Mouse (Mus musculus) spleen, postnatal 36 days (tissue): ENCODE measurements around the gene Slc25a40.

Source experiments
- DNase-seq, 2 experiments: peaks; one replicate each; pipeline ENCODE4 v3.0.0; 2022; ENCODE audit warnings: low spot score in 2 of 2, mixed read lengths in 1 of 2

Gene Slc25a40

DNA sequence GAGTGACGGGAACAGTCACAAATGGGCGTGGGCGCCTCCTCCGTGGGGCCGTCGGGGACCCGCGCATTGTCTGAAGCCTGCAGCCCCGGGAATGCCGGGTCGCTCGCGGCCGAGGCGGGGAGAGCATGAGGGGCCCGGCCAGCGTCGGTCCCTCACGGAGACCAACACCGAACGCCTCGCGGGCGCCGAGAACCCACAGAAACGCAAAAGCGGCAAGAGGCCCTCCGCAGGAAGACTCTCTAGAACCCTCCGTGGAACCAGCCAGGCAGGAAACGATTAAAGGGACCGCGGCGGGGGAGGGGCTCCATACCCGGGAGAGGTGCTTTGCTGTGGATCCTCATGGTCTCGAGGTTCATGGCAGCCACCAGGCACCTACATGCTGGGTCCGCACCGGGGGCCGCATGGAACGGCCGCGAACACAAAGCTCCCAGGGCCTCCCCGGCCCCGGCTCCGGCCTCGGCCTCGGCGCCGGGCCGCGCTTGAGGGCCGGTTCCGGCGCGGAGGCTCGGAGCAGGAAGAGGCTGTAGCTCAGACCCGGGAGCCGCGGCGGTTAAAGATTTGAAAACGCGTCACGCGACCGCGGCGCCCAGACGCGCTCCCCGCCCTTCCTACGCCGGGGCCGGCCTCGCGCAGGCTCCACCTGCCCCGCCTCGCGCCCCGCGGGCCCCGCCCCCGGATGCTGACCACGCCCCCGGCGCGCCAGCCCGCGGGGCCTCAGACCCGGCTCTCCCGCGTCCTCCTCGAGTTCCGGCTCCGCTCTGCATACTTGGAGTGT is at the start of gene Slc25a40, which contains the start of gene Dbf4:
Slc25a40 (plus strand) TSS at position 694 of the 775 bp plus-strand sequence.
Dbf4 (minus strand) TSS at position 560 of the 775 bp plus-strand sequence.
- DNase-seq: peak; percentile 93 to 94

DNA sequence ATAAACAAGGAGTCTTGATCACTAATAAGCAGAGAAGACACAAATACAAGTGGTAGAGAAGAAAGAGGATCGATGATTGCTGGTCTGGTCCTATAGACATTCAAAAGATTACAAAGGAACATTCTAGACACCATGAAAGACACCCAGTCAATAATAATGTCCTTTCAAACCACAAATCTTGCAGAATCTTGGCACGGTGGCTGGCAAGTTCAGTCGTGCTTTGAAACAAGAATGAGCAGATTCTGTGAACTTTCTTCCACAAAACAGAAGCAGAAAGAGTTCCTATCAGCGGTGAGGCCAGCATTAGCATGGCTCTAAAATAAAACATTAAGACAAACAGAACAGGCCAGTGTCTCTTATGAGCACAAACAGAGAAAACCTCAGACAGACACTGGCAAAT is 49.2 kb upstream of the Slc25a40 start:
- no peak for DNase-seq

DNA sequence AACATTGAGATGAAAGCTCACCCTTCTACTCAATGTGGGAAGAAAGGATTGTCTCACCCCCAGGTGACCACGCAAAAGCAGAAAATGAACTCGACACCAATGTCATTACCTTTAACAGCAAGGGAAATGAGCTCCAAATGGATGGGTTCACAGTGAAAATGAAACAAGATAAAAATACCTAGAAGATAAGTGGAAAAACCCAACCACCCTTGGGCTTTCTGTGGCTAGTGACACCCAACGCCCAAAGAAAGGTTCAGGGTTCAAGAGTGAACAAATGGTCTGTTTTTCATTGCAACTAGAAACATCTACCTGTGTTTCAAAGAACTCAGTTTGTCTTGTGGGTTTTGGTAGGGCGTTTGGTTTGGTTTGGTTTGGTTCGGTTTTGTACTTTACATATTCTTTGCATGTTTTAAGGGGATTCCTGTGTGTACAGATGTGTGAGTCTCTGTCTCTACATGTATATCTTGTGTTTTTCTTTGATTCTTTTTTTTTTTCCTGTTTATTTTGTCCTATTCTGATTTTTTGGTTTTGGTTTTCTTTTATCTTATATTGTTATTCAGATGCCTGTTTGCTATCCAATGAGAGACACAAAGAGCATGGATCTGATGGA is 48.2 kb upstream of the Slc25a40 start:
- DNase-seq: no peak

DNA sequence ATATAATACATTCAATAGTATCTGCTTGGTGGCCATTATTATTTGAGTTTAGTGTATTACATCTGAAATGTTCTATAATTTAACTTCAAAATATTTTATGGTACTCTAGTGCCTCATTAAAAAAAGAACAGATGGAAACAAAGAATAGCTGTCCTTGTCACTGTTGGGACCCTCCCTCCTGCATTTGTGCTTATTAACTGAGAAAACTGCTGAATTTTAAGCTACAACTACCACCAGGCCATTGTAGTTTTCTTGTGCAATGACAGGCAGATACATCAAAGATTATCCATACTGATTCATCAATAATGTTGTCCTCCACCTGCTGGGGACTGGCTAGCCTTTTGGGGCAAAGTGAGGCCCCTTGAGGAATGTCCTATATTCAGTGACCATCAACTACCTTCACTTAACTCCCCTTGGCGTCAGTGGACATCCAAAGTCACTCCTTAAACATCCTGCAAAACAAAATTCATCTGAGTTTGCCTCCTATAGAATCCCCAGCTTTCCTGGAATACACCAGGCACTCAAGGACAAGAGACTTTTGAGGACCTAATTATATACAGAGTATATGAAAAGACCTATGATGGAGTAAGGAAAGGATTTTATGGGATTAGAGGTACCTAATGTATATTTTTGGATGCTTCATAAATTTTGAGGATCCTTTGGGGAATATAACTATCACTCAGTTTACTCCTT is 28.6 kb upstream of the Slc25a40 start:
- no peak for DNase-seq

DNA sequence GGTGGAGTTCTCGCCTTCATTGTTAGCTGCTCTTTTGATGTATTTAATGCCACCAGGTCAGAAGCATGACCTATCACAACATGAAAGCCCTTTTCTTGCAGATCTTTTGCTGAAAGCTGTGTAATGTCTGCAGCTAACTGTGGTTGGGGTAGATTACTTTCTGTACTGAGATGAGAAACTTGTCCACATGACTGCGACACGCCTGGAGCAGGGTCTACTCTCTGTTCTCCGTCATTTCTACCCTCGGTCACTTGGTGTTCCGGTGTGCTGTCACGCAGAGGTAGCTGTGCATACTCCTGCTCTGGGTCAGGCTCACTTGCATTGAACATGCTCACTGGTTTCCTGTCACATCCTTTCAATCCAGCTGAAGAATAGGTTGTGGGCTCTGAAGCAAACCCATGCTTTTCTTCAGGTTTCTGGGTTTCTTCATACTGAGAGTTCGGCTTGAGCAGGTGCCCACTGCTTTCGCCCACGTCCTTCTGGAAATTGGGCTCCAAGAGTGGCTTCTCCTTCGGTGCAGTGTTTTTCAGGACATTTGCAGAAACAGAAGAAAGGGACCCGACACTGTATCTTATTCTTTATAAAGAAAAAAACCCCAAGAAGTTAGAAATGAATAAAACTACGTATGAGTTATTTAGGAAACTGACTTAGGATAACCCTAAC is 24.9 kb upstream of the Slc25a40 start:
- DNase-seq: no peak

DNA sequence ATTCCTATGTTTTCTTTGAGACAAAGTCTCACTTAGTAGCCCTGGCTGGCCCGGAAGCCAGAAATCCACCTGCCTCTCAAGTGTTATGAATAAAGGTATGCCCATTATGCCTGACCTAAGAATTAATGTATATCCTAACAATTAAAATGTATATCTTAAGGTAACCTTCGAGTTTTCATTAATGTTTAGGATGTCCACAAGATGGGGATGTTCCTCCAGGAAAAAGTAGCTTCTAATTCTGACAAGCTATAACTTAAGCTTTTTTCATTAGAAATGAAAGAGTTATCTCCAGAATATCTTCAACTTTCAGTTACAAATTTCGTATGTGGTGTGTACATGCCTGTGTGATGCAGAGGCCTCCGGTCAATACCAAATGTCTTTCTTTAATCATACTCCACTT is 13.9 kb upstream of the Slc25a40 start:
- no peak for DNase-seq

DNA sequence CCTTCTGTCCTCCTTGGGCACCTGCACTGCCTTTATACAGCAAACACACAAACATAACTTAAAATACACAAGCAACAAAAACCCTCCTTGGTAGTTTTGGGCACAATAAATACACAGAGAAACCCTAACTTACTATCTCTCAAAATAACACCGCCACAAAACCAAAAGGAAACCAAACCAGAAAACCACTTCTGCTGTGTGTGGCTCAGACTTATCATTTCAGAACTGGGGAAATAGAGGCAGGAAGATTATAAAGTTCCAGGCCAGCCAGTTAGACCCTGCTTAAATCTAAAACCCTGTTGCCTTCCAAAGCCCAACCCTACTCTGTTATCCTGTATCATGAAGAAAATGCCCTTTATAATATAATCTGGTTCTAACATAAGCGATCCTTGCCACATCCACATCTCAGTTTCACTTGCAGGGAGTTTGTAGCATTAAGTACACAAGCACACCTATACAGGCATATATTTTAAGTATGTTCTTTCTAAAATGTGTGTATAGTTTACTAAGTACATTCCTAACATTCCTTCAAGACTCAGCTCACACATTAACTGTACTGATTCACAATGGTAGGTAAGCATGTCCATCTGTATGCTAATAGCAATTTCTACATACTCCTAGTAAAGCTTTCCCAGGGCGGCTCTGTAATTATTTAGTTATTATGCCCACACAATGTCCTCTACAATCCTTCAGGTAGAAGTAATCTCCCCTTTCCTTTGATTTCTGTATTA is 5.8 kb upstream of the Slc25a40 start:
- DNase-seq: no peak

DNA sequence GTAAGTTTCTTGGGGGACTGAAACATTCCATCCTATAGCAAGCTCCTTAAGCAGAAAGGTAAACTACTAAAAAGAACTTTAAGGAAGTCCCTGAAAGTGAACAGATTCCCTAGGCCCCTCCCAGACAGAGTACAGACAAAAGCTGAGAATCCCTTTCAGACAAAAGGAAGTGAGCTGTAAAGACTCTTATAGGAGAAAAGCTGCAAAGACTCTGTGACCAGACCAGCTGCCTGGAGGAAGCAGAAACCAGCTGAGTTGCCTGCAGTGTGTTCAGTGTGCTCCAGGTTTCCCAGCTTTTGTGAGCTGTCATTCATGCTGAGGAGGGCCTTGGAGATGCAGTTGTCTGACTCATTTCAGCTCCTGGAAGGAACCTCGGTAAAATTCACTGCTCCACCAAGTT is 5.2 kb upstream of the Slc25a40 start:
- DNase-seq: no peak

DNA sequence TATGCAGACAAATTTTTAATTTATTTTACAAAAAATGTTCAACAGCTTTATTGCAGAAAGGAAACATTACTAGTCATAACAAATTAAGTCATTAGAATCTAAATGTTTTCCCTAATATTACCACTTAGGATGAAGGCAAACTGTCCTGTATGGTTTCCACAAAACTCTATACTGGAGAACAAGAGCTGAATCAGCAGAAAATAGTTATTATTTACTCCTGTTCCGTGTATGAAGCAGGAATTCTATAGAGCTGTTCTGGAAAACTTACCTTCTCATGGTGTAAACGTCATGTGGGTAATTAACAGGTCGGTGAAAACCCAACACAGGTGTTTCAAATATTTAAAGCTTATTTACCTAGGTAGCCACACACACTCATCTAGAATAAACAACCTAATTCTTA is 1.2 kb upstream of the Slc25a40 start:
- no peak for DNase-seq

DNA sequence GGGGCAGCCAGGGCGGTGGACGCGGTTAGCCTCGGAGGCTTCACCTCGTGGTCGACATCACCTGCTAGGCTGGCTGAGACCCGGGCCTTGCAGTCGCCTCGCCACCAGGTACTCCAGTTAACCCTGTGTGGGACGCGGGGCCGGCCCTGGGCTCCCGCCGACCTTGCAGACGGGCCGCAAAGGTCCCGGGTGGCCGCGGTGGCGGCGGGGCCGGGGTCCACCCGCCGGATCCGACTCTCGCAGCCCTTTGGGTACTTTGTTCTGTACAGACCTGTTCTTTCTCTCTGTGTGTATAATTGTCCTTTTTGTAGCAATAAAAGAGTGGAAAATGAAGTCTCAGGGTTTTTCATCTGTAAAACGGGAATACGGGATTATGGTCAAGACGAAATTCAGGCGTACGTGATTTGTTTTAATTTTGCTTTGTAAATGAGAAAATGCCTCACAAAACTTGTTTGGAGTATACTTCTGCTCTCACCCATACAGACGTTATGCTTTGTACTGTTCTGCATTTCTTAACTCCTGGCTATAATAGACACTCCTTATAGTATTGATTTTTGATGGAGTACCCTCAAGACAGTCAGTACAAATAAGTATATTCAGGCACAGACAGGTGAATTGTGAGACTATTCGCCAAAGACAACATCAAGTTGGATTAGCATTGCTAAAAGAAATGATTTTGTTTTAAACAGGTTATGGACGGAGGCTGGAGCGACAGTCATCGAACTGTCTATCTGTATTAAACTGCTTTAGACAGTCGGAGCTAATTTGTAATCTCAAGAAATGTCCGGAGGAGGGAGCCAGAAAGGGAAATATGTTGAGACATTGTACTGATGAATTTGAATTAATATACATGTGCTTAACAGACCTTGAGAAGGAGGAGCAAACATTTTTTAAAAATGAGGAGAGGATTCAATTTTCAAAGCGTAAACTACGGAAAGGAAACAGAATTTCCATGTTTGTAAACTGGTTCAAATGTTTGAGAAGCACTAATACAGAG is 580 bp downstream of the Slc25a40 start:
- peak; percentile 4 to 46 for DNase-seq

DNA sequence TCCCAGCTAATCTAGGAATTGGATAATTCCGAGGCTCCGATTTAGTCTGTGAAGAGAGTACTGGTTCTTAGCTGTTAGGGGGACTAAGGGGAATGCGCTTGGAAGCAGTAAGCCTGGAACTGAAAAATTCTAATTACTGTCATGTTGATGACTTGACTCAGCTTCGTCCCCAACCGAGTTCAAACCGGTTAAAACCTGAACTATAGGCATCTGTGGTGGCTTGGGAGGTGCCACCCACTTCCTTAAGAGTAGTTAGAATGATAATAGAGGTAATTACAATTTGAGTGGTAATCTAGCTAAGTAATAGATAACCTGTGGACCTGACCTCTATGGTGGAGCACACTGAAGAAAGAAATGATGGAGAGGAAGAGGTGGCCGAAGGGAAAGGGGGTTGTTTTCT is 1.5 kb downstream of the Slc25a40 start:
- DNase-seq: no peak

DNA sequence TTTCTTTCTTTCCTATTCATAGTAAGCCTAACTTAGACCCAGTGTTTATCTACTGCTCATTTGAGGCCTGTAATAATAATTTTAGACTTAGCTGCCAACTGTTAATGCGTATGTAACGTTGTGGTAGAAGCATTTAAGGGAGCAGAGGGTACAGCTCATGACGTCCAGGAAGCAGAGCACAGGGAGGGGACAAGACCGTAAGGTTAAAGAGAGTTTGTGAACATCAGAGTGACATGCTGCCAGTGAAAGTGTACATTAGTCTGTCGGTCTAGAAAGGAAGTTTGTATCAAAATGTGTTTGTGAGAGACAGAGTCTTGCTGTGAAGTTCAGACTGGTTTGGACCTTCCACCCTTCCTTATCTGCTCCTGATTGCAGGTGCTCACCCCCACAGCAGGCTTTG is 3.2 kb downstream of the Slc25a40 start:
- DNase-seq: no peak

DNA sequence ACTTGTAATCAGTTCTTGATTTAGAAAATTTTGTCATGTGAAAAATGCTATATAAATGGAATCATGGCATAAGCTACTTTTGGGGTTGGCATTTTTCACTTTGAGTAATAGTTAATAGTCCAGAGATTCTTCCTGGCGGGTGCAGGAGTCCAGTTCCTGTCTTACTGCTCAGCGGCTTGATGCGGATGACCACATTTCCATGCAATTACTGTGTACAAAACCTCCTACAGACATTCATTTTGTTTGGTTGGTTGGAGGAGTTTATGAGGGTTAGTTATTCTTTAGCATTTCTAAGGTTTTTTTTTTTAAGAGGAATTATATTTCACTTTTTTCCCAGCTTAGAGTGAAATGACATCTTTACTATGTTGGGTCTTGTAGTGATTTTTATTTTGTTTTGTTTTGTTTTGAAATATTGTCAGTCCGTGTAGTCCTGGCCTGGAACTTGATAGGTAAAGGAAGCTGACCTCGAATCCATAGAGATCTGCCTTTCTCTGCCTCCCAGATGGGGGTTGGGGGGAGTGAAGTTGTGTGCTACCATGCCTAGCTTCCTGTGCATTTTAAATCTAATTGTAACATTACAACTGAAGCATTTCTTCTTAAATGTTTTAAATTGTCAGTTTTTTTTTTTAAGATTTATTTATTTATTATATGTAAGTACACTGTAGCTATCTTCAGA is 15.0 kb downstream of the Slc25a40 start:
- DNase-seq: no peak

DNA sequence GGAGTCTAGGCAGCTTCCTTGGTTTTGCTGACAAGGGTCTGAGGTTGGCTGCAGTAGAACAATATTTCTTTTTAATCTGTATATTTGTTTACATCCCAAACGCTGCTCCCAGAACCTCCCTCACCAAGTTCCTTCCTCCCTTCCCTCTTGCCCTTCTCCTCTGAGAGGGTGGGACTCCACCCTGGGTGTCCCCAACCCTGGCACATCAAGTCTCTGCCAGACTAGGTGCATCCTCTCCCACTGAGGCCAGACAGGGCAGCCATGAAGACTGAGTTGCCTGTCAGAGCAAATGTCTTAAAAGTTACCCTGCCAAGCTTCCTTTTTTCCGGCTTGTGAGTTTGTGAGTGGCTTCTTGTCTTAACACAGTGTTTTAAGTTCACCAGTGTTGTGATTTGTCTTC is 16.4 kb downstream of the Slc25a40 start:
- no peak for DNase-seq

DNA sequence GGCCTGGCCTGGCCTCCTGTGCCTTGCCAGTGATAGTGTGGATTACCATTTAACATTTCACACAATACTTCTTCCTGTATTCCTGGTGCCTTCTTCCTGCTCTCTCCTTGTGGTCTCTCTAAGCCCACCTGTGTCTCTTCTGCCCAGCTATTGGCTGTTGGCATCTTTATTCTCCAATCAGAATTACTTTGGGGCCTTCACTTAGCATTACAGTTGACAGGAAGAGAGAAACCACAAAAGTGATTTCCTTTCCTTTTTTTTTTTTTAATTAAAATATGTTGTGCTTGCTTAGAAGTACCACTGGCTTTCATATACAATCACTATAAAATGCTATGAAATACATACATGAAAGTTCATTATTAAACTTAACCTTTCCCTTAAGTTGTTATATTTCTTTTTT is 32.9 kb downstream of the Slc25a40 start:
- no peak for DNase-seq

DNA sequence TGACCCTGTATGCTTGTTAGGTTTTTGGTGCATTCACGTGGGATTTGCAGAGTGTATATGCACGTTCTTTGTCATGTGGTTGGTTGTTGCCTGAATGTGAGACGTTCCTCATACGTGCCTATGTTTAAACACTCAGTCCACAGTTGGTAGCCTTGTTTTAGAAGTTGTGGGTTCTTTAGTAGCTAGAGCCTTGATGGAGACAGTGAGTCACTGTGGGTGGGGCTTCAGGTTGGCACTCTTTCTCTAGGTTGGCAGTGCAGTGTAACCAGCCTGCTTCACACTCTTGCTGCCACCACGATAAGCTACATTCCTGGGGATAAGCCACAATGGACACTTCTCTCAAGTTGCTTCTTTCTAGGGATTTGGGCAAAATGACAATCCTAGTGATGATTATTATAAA is 33.9 kb downstream of the Slc25a40 start:
- no peak for DNase-seq

DNA sequence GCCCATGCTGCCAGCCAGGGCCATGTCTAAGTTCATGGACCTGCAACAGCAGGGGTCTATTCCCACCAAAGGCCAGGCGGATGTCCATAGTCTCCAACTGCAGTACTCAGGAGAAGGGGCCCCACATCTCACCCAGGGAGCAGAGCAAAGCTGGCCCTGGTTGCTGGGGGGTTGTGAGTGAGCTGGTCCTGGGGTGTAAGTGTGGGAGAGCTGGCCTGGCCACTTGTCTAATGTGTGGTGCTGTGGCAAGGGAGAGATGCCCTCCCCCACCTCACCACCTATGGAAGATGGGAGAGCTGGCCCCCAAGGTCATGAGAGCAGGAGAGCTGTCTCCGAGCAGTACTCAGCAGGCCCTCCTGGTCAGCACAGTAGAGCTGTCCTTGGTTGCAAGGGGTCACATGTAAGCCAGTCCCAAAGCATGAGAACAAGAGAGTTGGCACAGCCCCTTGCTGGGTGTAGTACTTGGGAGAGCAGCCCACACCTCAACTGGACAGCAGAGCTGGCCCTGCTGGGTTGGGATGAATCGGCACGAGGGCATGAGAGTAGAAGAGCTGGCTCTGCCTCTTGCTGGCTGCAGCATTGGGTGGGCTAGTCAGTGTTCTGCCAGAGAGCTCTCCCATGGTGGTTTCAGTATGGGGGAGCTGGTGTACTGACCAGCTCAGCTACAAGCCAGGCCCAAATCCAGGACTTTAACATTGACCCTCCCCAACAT is 65.5 kb downstream of the Slc25a40 start:
- DNase-seq: no peak

DNA sequence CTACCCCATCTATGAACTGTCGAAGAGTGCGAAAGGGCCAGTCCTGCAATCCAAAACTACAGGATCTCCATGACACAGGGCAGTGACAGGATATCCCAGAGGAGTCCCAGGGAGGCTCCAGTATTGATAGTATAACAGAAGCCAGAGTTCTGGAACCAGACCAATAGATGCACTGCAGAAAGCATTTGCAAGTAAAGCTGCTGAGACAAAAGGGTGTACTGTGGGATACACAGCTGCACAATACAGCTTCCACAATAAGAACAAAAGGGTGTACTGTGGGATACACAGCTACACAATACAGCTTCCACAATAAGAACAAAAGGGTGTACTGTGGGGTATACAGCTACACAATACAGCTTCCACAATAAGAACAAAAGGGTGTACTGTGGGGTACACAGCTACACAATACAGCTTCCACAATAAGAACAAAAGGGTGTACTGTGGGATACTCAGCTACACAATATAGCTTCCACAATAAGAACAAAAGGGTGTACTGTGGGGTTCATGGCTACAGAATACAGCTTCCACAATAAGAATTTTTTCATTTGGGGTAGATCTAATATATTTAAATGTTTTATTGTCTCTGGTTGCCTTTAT is 66.1 kb downstream of the Slc25a40 start:
- DNase-seq: no peak
